Mouse (Mus musculus): Measurements from ENCODE around the gene Auts2.

The Auts2 gene

DNA sequence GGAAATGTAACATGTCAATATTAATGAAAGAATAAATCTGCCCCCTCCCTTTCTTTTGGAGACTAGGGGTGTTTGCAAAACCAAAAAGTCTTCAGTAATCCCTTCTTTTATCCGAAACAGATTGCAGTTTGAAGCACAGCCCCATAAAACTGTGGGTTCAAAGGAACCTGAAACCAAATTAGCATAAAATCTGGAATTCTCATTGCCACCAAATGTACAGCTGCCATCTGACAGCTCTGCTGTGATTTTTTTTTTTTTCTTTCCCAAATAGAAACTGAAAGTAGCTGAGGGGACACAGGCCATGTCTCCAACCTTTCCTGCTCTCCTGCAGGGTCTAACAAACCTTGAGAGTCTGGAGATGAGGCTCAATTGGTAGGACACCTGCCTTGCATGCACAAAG, 996.7 kb downstream of the Auts2 start:
- DNase-seq: no peak

- DNase-seq: no peak
Measured at GRCm38 (mm10) chr5:131544381-131544780, 998.8 kb downstream of the Auts2 start.

GRCm38 (mm10) chr5:131538311-131538915, 1004.7 kb downstream of the Auts2 start:
- DNase-seq: peak; percentile 59

GRCm38 (mm10) chr5:131537831-131538310, 1005.3 kb downstream of the Auts2 start:
- DNase-seq: peak; percentile 19

DNA sequence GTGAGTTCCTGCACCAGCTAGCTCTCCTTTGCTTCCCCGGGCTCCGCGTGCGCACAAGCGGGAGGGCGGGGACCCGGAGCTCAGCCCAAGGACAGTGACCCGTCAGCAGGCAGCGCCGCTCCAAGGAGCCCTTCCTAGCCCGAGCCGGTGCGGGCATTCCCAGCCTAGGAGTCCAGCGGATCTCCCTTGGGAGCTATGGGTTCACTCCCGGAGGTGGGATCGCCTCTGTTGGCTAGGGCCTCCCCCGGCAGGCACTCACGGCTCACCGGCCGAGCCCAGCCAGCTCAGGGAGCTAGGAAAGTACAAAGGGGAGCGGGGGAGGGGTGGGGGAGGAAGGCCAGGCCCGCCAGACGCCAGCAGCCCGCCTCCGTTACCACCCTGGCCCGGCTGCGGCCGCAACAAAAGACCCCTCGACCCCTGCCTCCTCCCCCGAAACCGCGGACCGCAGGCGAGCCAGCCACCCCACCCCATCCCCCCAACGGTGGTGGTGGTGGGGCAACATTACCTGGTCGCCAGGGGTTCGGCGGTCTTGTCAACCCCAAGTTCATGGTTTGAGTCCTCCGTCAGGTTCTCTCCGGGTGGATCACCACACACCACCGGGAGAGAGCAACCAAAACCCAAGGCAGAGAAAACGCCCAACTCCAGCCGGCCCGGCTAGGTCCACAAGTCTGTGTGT, 1005.9 kb downstream of the Auts2 start:
- DNase-seq: peak; percentile 31

GRCm38 (mm10) chr5:131535752-131536151, 1007.4 kb downstream of the Auts2 start:
- DNase-seq: no peak

GRCm38 (mm10) chr5:131533815-131534214, 1009.3 kb downstream of the Auts2 start:
- peak; percentile 9 for DNase-seq

DNA sequence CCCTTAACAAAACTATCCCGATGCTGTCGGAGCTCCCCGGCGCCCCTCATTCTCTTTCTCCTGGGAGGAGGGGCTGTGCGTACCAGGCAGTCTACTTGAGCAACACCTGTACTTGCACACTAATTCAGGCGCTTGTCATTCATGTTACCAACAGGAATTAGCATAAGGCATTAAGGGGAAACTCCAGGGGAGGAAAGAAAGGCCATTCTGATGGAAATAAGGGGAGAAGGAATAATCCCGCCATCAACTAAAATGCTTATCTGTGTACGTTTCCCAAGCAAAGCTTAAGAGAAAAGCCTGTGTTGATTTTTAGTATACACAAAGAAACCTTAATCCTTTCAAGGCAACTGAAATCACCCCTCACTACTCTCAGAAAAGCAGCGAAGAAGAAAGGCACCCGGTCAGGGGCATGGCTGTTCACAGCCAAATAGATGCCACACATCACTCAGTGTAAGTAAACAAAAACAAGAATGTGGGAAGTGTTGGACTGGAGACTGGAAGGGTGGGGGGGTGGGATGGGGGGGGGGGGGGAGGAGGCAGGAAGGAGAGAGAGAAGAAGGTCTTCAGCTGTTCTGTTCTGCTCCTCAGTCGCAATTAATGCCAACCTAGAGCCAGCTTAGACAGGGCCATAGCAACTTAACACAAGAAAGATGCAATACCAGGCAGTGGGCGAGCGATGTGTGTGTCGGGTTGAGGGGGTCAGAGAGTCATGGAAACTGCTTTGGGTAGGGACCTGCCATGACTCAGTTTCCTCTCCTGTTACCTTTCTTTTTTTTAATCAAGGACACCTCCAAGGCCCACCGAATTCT, 1011.2 kb downstream of the Auts2 start:
- no peak for DNase-seq

- no peak for DNase-seq
Measured at GRCm38 (mm10) chr5:131530828-131531227, 1012.3 kb downstream of the Auts2 start.

GRCm38 (mm10) chr5:131526666-131527065, 1016.5 kb downstream of the Auts2 start:
- DNase-seq: no peak

GRCm38 (mm10) chr5:131524900-131525465, 1018.2 kb downstream of the Auts2 start:
- DNase-seq: no peak

GRCm38 (mm10) chr5:131519560-131519959, 1023.6 kb downstream of the Auts2 start:
- no peak for DNase-seq

DNA sequence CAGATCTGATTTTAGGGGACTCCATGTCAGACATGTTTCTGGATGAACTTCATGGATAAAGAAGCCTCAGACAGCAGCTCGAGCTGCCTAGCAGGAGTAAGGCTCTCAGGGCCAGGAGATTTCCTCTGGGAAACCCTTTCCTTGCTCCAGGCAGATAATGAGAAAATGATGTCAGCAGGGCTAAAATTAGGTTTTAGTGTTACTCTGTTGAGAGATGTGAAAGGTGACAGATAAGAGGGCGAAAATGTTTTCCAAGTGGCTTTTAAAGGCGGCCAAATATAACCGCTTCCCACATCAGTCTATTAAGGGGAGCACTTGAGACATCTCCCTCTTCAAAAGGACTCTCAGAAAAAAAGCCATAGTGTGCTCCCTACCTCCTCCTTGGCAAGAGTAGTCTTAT, 1025.5 kb downstream of the Auts2 start:
- DNase-seq: no peak

DNA sequence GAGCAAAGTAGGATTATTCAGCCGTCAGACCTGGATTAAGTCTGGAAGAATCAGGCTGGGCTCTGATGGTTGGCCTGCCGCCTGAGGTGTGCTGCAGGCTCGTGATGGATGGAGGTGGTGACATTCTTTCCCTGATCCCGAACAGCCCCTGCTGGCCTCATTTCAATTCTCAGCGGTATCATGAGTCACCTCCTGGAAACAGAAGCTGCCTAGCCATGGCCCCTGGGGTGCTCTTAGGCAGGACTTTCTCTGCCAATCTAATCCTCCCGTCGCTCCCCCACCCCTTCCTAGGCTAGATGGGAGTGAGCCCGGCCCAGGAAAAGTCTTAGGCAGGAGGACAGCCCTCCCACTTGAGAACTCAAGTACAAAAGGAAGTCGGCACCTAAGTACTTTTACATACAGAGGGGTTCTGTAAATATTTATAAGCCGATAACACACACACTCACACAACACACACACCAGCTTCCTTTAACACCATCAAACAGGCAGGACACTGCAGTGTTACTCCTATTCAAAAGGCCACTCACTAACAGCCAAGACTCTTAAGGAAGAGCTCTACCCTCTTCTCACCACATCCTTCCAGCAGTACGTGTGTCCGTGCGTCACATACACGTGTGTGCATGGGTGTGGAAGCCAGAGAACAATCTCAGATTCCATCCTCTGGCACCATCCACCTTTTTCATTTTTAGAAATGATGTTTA, 1027.3 kb downstream of the Auts2 start:
- DNase-seq: no peak

GRCm38 (mm10) chr5:131513753-131514152, 1029.4 kb downstream of the Auts2 start:
- no peak for DNase-seq

DNA sequence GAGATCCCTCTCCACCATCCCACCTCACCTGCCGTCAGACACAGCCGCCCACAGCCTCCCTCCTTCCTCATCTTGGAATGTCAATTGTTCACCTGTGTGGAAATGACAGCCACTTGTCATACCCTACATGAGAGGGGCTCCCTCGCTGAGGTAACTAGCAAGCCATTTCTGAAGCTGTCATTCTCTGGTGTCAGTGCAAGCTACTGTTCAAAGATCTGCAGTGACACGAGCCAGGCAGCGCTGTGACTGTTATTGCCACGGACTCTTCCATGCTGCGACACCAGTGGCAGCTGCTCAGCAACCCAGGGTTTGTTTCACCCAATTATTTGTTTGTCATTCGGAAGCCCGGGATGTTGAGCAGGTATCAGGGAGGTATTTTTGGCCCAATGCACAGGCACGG, 1030.5 kb downstream of the Auts2 start:
- no peak for DNase-seq

DNA sequence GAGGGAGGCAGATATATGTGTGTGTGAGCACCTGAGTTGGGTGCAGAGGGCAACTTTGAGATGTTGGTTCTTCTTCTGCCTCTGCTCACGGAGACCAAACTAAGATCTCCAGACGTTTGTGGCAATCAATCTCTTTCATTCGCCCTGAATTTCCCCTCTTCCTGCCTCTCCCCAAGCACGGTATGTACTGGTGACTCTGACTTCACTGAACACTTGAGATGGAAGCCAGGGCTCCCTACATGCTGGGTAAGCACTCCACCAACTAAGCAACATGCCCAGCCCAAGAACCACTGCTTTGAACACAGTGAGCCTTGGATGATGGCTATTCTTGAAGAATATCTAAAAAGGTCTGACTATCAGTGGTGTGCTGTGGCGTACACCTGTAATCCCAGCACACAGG, 1032.5 kb downstream of the Auts2 start:
- DNase-seq: no peak

- DNase-seq: no peak
Measured at GRCm38 (mm10) chr5:131509315-131509714, 1033.8 kb downstream of the Auts2 start.

DNA sequence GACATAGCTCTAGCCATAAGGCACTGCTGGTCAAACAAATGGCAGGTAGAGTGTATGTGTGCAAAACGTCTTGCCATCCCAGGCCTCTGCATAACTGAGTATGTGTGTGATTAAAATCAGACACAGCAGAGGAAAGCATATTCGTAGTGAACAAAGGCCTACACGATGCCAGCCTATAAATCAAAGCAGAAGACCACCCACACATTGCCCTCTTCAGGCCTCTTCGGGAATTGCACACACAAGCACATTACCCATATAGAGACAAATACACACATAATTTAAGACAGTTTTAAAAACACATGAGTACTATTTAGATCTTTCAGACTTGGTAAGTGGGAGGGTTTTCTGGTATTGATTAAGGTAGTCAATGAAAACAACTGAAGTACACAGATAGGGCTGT, 1044.3 kb downstream of the Auts2 start:
- DNase-seq: no peak

- no peak for DNase-seq
Measured at GRCm38 (mm10) chr5:131496517-131497216, 1046.5 kb downstream of the Auts2 start.

DNA sequence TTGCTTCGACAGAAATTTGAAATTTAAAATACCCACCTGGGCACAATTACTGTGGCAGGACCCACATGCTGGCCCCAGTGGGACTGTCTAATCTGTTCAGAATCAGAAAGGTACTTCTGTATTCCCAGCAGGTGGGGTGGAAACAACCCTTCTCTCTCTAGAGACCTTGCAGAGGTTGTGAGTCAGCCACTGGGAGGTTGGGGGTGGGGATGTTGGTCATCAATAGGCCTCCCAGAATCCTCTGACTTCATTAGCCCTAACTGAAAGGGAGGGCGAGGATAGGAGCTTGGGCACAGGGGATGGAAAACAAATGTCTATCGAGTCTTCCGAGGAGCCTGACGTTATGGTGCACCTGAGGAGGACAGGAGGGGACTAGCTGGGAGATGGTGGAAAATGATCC, 1048.6 kb downstream of the Auts2 start:
- no peak for DNase-seq

GRCm38 (mm10) chr5:131492535-131492934, 1050.6 kb downstream of the Auts2 start:
- DNase-seq: peak; percentile 15

All from thymus, postnatal 4 days (tissue).